Mouse (Mus musculus) common myeloid progenitor, adult 5-6 weeks (primary cell): ENCODE measurements around the gene Ccdc65. TPM values are rescaled to one million over a fixed set of nuclear protein-coding genes. Genes with fewer than 3 reads are reported as not detected.
A peak's percentile ranks its signal among the peaks of the same experiment; 100 is the strongest.

ENCODE experiments used
- ATAC-seq: replicated peaks from 2 replicates; pipeline ENCODE4 v1.8.0; 2016; ENCODE audit warnings: low read depth, mild to moderate bottlenecking, moderate TSS enrichment, inconsistent platforms; ENCODE audit not compliant: poor library complexity, severe bottlenecking
- total RNA-seq: library from RNA; stranded (forward); fragments of 200-1000, 187-1606 nt; gene quantifications from 2 replicates; pipeline ENCODE4 v1.2.3, GENCODE M21; 2017

Gene Ccdc65
- total RNA-seq, 1 experiment from 2014 or later, result not detected

- no peak for ATAC-seq
Measured at GRCm38 (mm10) chr15:98691486-98692147, 16.4 kb upstream of the Ccdc65 start.

- ATAC-seq, result no peak
Measured at GRCm38 (mm10) chr15:98692171-98692715, 15.8 kb upstream of the Ccdc65 start.

- ATAC-seq, result no peak
Measured at GRCm38 (mm10) chr15:98695726-98696125, 12.3 kb upstream of the Ccdc65 start.

GRCm38 (mm10) chr15:98696216-98696615 is 11.8 kb upstream of the Ccdc65 start:
- no peak for ATAC-seq

DNA sequence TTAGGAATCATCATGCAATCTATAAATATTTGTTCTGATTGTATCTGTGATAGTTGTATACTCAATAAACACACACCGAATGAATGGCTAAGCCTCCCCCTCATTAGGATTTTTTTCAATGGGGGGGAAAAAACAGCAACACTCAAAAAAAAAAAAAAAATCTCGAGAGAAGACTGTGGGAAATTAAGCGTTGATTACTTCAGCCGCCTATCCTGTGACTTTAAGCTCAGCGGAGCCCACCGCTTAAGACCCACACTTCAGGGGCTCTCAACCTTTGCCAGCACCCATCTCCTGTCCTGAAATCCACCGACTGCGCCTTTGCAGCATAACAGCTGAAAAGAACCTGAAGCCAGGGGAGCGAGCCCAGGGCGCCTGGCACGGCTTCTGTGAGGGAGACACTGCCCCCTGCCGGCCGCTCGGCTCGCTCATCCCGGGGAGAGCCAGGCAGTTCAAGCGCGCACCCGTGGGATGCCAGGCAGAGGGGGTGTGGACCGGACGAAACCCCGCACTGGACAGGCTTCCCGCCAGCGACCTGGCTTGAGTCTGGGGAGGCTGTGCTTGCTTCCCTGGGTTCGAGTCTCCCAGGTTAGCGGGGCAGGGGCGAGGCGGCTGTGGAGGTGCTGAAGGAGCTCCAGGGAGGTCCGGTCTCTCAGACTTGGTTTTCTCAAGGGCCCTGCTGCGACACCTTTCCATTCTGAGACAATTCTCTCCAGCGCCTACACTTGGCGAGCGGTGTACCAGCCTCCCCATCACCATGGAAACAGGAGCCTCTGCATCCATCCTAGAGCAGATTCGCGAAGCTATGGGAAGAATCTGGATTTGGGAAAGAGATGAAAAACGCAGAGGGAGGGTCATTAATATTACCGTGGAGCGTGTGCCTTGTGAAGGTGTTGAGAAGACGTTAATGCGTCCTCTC is 8.6 kb upstream of the Ccdc65 start:
- peak; percentile 99 for ATAC-seq

DNA sequence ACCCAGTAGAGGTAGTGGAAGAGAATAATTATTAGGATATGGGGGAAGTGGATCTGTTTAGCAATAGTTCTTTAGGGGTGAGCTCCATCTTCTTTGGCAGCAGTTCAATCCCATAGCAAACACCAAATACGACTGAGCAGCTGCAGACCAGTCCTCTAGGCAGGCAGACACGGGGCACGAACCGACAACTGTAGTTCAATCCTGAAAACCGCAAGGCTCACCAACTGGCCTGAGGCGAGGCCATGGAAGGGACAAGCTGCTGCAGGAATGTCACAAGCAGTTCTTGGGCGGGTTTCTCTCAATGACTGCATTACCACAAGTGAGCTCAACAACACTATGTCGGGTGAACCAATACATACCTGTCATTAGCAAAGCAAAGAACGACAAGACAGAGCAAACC is 3.7 kb upstream of the Ccdc65 start:
- ATAC-seq, result no peak

DNA sequence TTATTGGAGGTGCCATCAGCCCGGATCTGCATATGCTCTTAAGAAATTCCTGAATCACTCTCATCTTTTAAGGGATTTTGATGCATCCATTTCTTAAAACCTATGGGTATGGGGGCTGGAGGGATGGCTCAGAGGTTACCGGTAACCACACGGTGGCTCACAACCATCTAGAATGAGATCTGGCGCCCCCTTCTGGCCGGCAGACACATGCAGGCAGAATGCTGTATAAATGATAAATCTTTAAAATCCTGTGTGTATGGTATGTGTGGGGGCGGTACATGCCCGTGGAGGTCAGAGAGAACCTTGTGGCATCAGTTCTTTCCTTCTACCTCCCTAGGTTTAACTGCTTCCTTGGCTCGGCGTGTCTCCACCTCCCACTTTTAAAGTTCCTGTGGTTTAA is 2.4 kb downstream of the Ccdc65 start:
- ATAC-seq, result peak; percentile 73

GRCm38 (mm10) chr15:98714230-98714652 is 6.2 kb downstream of the Ccdc65 start:
- no peak for ATAC-seq

DNA sequence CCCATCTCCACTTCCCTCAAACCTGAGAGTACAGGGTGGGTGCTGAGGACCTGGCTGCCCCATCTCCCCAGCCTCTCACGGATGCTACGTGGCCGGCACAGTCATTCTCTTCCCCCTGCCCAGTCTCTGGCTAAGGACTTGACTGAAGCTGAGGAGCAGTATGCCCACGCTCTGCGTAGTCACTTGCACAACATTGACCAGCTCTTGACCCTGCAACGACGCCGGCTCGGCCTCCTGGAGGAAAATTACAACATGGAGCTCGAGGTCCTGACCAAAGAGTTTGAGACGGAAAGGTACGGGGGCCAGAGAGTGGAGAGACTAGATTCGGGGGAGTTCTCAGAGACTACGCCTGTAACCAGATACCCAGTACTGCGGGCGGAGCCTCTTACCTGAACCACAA is 9.3 kb downstream of the Ccdc65 start:
- ATAC-seq, result no peak

DNA sequence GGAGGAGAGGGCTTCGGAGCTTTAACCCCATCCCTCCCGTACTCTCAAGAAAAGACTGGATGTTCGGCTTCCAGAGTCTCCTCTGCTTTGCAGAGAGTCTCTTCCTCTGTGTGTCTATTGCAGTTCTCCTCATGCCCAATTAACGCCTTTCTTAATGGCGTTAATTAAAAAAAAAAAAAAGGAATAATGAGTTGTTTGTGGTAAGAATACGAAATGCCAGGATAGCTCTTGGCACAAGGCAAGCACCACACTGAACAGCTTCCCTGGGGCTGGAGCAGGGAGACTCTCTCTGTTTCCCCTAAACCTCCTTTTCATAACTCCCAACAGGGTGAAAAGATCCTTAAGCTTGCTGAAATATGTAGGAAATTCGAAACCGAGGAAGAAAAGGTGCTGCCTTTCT is 14.2 kb downstream of the Ccdc65 start:
- ATAC-seq, result no peak

- ATAC-seq, result peak; percentile 77
Measured at GRCm38 (mm10) chr15:98722854-98723253, 14.8 kb downstream of the Ccdc65 start.

- ATAC-seq, result no peak
Measured at GRCm38 (mm10) chr15:98724441-98724840, 16.4 kb downstream of the Ccdc65 start.

DNA sequence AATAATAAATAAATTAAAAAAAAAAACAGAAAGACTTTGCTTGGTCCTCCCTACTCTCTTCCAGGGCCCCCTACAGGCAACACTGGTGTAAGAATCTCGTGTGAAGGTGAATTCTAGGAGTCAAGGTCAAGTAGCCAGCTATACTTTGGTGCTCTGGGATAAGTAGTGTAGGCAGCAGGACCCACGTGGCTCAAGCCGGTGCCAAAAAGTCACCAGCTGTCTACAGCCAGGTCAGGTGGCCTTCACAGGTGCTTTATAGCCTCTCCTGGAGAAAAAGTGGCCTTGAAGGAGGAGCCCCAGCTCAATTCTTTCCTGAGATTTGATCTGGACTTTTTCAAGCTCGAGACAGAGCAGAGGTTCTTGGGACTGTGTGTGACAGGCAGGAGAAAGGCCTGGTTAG is 18.1 kb downstream of the Ccdc65 start:
- ATAC-seq, result no peak

GRCm38 (mm10) chr15:98726746-98727145 is 18.7 kb downstream of the Ccdc65 start:
- no peak for ATAC-seq

DNA sequence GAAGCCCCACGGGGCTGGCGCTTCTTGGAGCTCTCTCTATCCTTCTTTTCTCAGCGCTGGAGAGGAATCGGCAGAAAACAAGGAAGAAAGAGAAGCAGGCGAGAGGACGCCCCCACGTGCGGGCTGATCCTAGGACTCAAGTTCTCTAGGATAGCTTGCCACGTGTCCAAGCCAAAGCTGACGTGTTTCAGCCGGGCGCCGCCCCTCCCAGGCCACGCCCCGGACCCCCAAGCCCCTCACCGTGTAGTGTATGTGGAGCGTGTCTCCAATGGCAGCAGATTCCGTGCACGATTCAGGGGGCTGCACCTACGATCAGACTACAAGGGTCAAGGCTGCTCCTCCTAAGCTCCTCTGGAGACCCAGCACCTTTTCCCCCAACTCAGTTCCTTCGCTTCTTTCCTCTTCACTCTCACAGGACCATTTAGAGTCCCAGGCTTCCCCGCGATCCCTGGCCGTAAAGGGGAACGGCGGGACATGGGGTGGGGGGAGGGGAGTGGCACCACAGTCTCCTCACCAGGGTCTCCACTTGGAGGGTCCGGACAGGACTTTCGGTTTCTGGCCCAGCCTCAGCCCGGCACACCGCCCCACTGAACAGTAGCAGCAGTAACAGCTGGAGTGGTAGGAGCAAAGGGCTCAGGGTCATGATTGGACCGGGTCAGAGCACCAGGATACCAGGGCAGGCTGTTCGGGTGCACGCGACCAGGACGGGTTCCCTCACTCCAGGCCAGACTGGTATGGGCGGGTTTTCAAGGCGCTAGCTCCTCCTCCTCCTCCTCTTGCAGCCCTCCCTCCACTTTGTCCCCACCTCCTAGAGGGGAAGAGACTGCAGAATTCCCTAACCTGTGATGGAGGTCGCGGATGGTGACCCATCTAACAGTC is 19.7 kb downstream of the Ccdc65 start, which contains the start of gene Fkbp11:
Gene Fkbp11 (minus strand): TSS at position 756 of the 879 bp plus-strand sequence.
- ATAC-seq, result peak; percentile 80

DNA sequence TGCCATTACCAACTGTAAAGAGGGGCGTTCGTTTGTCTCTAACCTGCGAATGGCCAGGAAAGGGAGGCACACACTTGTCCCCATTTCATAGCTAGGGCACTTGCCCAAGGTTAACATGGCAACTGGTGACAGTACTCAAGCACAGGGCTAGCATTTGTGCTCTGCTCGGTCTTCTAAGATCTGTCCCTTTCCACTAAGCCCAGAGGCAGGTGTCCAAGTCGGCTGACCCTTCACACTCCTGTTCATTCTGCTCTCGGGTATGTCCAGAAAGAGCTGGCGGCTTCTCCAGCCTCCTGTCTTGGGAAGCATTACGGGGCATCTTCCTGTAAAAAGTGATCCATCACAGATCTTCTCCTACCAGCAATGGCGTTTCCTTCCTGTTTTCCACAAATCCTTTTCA is 20.4 kb downstream of the Ccdc65 start:
- ATAC-seq, result no peak

DNA sequence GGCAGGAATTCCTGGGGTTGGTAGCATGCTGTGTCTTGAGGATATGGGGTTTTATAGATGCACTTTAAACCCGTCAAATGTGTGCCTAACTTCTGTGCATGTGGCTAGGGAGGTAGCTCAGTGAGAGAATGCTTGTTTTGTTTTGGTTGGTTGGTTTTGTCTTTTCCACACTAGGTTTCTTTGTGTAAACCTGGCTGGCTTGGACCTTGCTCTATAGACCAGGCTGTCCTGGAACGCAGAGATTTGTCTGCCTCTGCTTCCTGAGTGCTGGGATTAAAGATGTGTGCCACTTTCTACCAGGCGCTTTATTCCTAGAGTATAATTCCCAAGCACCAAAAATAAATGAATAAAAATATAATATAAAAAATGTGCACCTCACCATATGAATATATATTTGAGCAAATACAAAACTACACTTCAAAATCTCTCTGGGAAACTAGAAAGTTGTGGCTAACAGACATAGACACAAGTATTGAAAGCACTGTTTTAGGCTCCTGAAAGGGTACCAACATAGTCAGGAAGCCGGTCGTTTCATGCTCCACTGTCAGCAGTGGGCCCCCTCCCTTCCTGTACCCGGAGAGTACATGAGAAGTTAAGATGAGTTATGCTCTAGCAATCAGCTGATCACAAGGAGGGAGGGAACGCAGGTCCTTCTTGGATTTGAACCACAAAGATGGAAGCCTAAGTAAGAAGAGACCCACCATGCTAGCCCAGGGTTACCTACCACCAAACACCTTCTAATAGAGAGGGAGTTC is 22.0 kb downstream of the Ccdc65 start:
- ATAC-seq, result no peak

GRCm38 (mm10) chr15:98730790-98731189 is 22.8 kb downstream of the Ccdc65 start:
- ATAC-seq, result no peak

- ATAC-seq, result no peak
Measured at GRCm38 (mm10) chr15:98732006-98732531, 24.1 kb downstream of the Ccdc65 start.
